Mouse (Mus musculus) adipocyte (in vitro differentiated cells): Measurements from ENCODE around the gene Rela.
A peak's percentile ranks its signal among the peaks of the same experiment; 100 is the strongest.
"Not testable (repeated sequence)": the region's sequence is repeated elsewhere in the genome, so short reads cannot be mapped to it uniquely, and the experiment has no call there.

Experiments used
- DNase-seq: peaks from one replicate; pipeline ENCODE4 v3.0.0-alpha.2; 2016; ENCODE audit warnings: low spot score

Gene Rela

GRCm38 (mm10) chr19:5664669-5665257 lies 27.5 kb downstream of the Rela start:
- no peak for DNase-seq

DNA sequence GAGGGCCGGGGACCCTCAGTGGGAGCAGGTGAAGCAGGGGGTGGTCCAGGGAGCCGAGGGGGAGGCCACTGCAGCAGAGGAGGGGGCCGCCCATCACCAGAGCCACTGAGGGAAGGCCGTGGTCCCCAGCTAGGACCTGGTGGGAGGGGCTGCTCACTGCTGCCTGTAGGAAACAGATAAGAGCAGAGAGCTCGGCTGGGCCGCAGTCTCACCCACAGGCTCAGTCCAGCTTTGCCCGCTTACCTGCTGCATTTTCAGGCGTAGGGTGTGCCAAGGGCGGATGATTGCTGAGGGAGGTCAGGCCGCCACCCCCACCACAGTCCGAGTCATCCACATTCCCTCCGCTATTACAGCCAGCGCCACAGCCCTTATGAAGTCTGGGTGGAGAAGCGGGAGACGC lies 28.2 kb downstream of the Rela start:
- no peak for DNase-seq

GRCm38 (mm10) chr19:5666386-5666785 lies 29.1 kb downstream of the Rela start:
- no peak for DNase-seq

- no peak for DNase-seq
Observed at GRCm38 (mm10) chr19:5668372-5668771, 31.1 kb downstream of the Rela start.

DNA sequence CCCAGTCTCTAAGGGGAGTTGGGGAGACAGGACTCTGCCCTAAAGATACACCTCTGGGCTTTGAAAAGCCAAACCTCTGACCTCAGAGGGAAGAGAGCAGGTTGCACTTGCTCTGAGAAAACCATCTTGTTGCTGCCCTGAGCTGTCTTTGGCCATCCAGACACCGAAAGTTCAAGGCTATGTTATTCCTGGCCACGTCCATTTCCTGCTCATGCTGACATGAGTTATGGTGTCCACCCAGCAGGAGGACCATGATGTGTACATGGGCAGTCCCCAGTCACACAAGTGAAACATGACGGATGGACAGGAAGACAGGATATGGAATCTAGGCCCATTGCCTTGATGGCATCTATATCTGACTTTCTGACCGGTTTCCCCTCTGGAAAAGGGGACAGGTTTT lies 43.1 kb downstream of the Rela start:
- DNase-seq, result no peak

- no peak for DNase-seq
Observed at GRCm38 (mm10) chr19:5684236-5684635, 47.0 kb downstream of the Rela start.

DNA sequence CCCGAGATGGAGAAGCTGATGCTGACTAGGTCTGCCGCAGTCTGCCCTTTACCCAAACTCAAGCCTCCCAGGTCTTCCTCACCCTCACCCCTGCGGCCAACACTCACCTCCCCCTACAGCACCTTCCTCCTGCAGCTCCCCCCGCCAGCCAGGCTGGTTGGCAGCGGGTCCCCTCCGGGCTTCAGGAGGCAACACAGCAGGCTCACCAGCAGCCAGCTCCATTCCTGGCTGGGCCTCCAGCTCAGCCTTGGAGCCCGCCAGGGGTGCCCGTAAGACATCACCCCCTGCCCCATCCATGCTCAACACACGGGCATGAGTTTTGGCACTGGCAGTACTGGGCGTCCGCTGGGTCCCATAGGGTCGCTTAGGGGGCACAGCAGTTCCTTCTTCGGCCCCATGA lies 47.7 kb downstream of the Rela start:
- no peak for DNase-seq

- no peak for DNase-seq
Observed at GRCm38 (mm10) chr19:5685431-5685830, 48.1 kb downstream of the Rela start.

- DNase-seq, result no peak
Observed at GRCm38 (mm10) chr19:5685861-5686260, 48.6 kb downstream of the Rela start.

- no peak for DNase-seq
Observed at GRCm38 (mm10) chr19:5686437-5686836, 49.2 kb downstream of the Rela start.

DNA sequence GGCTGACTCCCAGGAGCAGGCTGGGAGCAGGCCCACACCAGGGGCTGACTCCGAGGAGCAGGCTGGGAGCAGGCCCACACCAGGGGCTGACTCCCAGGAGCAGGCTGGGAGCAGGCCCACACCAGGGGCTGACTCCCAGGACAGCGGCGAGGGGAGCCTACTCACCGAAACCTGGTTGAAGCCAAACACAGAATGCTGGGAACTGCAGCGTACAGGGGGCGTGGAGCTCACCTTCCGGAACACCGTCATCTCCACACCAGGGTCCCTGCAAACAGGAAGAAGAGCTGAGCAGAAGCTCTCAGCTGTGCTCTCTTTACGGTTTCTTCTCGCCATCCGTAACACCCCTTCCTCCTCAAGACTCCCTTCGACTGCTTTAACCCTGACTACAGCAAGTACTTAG lies 49.7 kb downstream of the Rela start:
- DNase-seq, result not testable (repeated sequence)

DNA sequence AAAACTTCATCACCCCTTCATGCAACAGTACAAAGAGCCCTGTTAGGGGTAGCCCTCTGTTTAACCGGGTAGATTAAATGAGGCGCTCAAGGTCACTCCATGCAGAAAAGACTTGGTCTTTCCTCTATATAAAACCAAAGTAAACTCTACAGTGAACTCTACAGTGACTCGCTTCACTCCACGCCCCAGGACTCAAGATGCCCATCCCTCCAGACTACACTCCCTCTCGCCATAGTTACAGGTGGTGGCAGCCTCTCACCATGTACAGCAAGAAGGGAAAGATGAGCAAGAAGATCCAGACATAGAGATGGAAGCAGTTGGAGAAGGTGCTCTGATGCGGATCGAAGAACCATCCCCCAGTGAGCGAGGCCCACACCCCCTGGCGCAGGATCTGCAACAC lies 50.5 kb downstream of the Rela start:
- DNase-seq, result no peak

DNA sequence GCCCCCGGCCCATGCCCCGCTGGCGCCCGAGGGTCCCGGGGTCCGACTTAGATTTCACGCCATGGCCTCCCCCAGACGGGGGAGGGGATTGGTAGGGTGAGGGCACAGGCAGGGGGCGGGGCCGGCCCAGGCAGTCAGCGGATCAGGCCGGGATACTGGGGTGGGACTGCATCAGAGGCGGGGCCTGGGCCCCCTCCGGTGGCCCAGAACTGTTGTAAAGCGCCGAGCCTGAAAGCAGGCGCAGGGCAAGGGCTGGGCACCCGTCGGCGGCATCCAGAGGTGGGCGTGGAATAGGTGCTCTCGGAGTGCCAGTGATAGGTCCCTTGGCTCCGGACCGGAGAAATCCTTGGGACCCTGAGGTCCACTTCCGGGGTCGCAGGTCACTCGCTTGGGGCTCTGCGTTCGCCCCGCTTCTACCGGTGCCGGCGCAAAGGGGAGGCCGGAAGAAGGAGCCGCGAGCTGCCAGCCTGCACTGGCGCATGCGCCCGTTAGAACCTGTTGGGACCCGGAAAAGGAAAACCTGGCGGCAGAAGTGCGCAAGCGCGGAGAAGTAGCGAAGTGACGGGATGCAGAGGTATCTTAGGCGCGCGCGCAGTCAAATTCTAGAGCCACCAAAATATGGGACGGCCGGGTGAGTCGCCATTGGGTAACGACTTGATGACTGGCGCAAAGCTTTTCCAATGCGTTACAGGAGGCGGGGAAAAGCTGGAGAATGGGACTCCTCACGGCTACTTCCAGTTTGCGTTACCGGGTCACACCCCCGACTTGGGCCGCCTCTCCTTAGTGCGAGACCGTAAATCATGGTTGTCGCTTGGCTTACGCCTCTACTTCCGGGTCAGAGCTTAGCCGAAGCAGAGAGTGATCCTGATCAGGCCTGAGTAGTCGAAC lies 51.2 kb downstream of the Rela start, which contains the start of the genes Map3k11 and Pcnx3:
Gene Map3k11, plus strand, starts transcription at position 543 of the 888 bp plus-strand sequence.
Gene Pcnx3, minus strand, starts transcription at position 709 of the 888 bp plus-strand sequence.
- peak; percentile 100 for DNase-seq

DNA sequence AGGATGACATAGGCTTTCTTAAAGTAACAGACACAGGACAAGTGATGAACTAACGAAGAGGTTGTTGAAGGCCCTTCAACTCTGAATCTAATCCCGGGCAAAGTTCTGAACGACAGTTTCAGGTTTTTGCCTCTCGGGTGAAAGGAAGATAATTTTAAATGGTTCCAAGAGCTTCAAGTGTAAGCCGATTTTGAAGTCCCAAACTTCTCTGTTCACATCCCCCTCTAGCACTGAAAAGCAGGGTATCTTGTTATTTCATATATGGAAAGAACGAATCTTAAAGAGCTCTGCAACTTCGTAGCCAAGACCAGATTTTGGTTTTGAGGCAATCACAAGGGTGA lies 51.8 kb downstream of the Rela start:
- no peak for DNase-seq

DNA sequence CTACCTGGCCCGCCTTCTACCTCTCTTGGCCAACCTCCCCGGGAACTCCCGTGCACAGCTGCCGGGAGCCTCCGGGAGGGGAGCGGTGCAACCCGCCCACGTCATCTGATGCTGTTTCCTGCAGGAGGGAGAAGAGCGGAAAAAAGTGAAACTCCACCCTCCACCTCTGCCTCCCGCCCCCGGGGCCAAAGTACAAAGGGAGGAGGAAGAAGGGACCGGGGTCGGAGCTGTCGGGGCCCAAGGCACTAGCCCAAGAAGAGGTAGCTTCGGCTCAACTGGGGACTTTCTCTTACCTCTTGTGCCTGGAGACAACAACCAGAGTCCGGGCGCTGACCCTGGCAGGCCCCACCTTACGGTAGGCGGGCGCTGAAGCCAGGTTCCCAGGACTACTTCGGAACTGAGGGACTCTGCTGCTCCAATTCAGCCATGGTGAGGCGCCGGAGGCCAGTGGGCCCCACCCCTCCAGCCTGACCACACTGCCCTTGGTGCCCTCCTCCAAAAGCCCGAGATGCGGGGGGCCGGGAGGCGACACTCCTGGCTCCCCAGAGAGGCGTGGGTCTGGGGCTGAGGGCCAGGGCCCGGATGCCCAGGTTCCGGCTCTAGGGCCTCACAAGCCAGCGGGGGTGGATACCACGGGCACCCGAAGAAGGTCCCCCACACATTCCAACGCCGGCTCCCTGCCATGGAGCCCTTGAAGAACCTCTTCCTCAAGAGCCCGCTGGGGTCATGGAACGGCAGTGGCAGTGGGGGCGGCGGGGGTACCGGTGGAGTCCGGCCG lies 52.5 kb downstream of the Rela start:
- DNase-seq, result peak; percentile 91

DNA sequence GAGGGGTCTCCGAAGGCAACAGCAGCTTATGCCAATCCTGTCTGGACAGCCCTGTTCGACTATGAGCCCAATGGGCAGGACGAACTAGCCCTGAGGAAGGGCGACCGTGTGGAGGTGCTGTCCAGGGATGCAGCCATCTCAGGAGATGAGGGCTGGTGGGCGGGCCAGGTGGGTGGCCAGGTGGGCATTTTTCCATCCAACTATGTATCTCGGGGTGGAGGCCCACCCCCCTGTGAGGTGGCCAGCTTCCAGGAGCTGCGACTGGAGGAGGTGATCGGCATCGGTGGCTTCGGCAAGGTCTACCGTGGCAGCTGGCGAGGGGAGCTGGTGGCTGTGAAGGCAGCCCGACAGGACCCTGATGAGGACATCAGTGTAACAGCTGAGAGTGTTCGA lies 53.1 kb downstream of the Rela start:
- no peak for DNase-seq

GRCm38 (mm10) chr19:5691601-5692000 lies 54.3 kb downstream of the Rela start:
- DNase-seq, result no peak

GRCm38 (mm10) chr19:5692086-5692912 lies 55.0 kb downstream of the Rela start:
- no peak for DNase-seq

DNA sequence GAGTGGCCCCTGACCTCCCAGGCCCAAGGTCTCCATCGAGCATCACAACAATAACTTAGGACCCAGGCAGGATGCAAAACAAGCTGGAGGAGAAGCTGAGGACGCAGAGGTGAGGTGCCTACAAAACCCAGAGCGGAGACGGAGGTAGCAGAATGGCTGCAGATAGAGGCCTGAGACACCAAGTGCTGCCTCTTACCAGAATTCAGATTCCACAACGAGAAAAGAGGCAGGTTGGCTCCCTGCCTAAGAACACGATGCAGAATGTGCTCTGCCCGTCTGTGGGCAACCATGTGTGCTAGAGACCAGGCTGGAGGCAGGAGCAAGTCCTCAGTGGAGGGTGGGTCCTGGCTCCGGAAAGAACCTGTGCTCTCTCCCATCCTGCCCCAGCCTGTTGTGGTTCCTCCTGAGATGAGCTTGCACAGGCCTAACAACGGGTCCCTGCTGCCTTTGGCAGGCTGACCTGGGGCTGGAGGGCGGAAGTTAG lies 55.7 kb downstream of the Rela start:
- DNase-seq, result no peak

- DNase-seq, result no peak
Observed at GRCm38 (mm10) chr19:5693801-5694200, 56.5 kb downstream of the Rela start.

DNA sequence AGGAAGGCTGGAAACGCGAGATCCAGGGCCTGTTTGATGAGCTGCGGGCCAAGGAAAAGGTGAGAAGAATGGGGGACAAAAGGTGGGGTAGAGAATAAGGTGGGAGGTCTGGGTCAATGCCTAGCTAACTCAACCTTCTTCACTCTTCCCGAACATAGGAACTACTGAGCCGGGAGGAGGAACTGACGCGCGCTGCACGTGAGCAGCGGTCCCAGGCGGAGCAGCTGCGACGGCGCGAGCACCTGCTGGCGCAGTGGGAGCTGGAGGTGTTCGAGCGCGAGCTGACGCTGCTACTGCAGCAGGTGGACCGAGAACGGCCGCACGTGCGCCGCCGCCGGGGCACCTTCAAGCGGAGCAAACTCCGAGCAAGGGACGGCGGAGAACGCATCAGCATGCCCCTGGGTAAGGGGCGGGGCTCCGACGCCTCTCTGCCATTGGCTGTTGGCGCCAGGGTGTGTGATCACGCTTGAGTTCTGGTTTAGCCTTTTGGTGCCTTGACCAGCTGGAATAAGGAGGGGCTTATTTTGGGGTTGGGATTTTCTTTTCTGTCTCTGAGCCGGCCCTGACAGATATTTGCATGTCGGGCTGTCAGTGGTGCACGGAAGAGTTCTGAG lies 58.7 kb downstream of the Rela start:
- DNase-seq, result no peak
